Mouse (Mus musculus) MEL (cell line): ENCODE results near the gene Cmss1. TPM values are rescaled to one million over a fixed set of nuclear protein-coding genes. Genes with fewer than 3 reads are reported as not detected.

Source experiments
- DNase-seq: peaks from one replicate; pipeline ENCODE4 v3.0.0; 2011; ENCODE audit warnings: low read depth, low spot score
- H3K27ac ChIP-seq: 2 replicates; pipeline ENCODE4 v1.5.1; 2012; ENCODE audit warnings: low read depth, mild to moderate bottlenecking, control low read depth, low read length, moderate library complexity; ENCODE audit not compliant: control insufficient read depth
- H3K27me3 ChIP-seq, 2 experiments: fragments of 150-350 bp in 1 of 2; sonication (generic) in 1 of 2; 2 replicates each; pipeline ENCODE4 v1.6.1; 2012; ENCODE audit warnings: low read length in 2 of 2, mild to moderate bottlenecking in 2 of 2, improper control_type of control experiment in 1 of 2, moderate library complexity in 1 of 2; ENCODE audit not compliant: insufficient read depth in 2 of 2, control insufficient read depth in 1 of 2
- H3K36me3 ChIP-seq, 2 experiments: 2 replicates each; pipeline ENCODE4 v1.6.1; 2012 to 2014; ENCODE audit warnings: low read length in 2 of 2, improper control_type of control experiment in 1 of 2, inconsistent platforms in 1 of 2, mild to moderate bottlenecking in 1 of 2; ENCODE audit not compliant: insufficient read depth in 2 of 2, control insufficient read depth in 1 of 2
- H3K4me1 ChIP-seq, 2 experiments: fragments of 150-350 bp in 1 of 2; sonication (generic) in 1 of 2; 2 replicates each; pipeline ENCODE4 v1.6.1; 2012; ENCODE audit warnings: low read length in 2 of 2, improper control_type of control experiment in 1 of 2, mild to moderate bottlenecking in 1 of 2; ENCODE audit not compliant: insufficient read depth in 2 of 2, control insufficient read depth in 1 of 2
- H3K4me3 ChIP-seq, 2 experiments: fragments of 150-350 bp in 1 of 2; sonication (generic) in 1 of 2; 2 replicates each; pipeline ENCODE4 v1.5.1; 2012; ENCODE audit warnings: low read depth in 2 of 2, low read length in 2 of 2, mild to moderate bottlenecking in 2 of 2, moderate library complexity in 2 of 2, control low read depth in 1 of 2, improper control_type of control experiment in 1 of 2; ENCODE audit not compliant: control insufficient read depth in 1 of 2, insufficient read depth in 1 of 2
- H3K79me2 ChIP-seq: 2 replicates; pipeline ENCODE4 v1.6.1; 2012; ENCODE audit warnings: mild to moderate bottlenecking, low read length, moderate library complexity; ENCODE audit not compliant: control insufficient read depth, poor library complexity, insufficient read depth
- H3K9ac ChIP-seq: 2 replicates; pipeline ENCODE4 v1.6.1; 2012; ENCODE audit warnings: low read depth, mild to moderate bottlenecking, control low read depth, low read length, moderate library complexity; ENCODE audit not compliant: control insufficient read depth, poor library complexity, severe bottlenecking
- H3K9me3 ChIP-seq: fragments of 150-350 bp; sonication (generic); replicated peaks from 2 replicates; pipeline ENCODE4 v1.6.1; 2012; ENCODE audit warnings: mild to moderate bottlenecking, low read length, improper control_type of control experiment, moderate library complexity; ENCODE audit not compliant: insufficient read depth
- BHLHE40 ChIP-seq: IDR thresholded peaks from 2 replicates; pipeline ENCODE4 v1.6.1; 2012; ENCODE audit warnings: low read depth, mild to moderate bottlenecking, inconsistent platforms, low read length, improper control_type of control experiment, borderline replicate concordance
- CHD2 ChIP-seq: IDR thresholded peaks from 2 replicates; pipeline ENCODE4 v1.6.1; 2011; ENCODE audit warnings: low read length, improper control_type of control experiment
- CTCF ChIP-seq, 3 experiments: IDR thresholded peaks in 2 of 3; conservative IDR thresholded peaks in 1 of 3; 2 replicates each; pipeline ENCODE4 v1.5.1; 2011 to 2012; ENCODE audit warnings: low read length in 3 of 3, low read depth in 2 of 3, mild to moderate bottlenecking in 2 of 3, improper control_type of control experiment in 1 of 3, inconsistent platforms in 1 of 3, mixed read lengths in 1 of 3, moderate library complexity in 1 of 3; ENCODE audit not compliant: control insufficient read depth in 1 of 3, insufficient read depth in 1 of 3, poor library complexity in 1 of 3, severe bottlenecking in 1 of 3
- E2F4 ChIP-seq: IDR thresholded peaks from 2 replicates; pipeline ENCODE4 v1.6.1; 2011; ENCODE audit warnings: low read depth, low read length, improper control_type of control experiment, borderline replicate concordance
- ELF1 ChIP-seq: IDR thresholded peaks from 2 replicates; pipeline ENCODE4 v1.6.1; 2014; ENCODE audit warnings: low read depth, mild to moderate bottlenecking, inconsistent platforms, low read length, improper control_type of control experiment, moderate library complexity
- GABPA ChIP-seq: IDR thresholded peaks from 2 replicates; pipeline ENCODE4 v1.6.1; 2012; ENCODE audit warnings: low read depth, mild to moderate bottlenecking, inconsistent platforms, low read length, improper control_type of control experiment, moderate library complexity
- GATA1 ChIP-seq: IDR thresholded peaks from 2 replicates; pipeline ENCODE4 v1.6.1; 2011; ENCODE audit warnings: low read depth, low read length, improper control_type of control experiment
- HCFC1 ChIP-seq: IDR thresholded peaks from 2 replicates; pipeline ENCODE4 v1.6.1; 2012; ENCODE audit warnings: low read depth, mild to moderate bottlenecking, inconsistent platforms, low read length, improper control_type of control experiment, moderate library complexity
- JUND ChIP-seq: IDR thresholded peaks from 2 replicates; pipeline ENCODE4 v1.6.1; 2011; ENCODE audit warnings: low read depth, mild to moderate bottlenecking, improper control_type of control experiment, low read length
- KAT2A ChIP-seq: conservative IDR thresholded peaks from 2 replicates; pipeline ENCODE4 v1.6.1; 2012; ENCODE audit warnings: low read depth, low read length, improper control_type of control experiment, inconsistent platforms
- MAZ ChIP-seq: IDR thresholded peaks from 2 replicates; pipeline ENCODE4 v1.6.1; 2012; ENCODE audit warnings: low read depth, mild to moderate bottlenecking, inconsistent platforms, low read length, improper control_type of control experiment
- MXI1 ChIP-seq: IDR thresholded peaks from 2 replicates; pipeline ENCODE4 v1.6.1; 2011; ENCODE audit warnings: mild to moderate bottlenecking, low read depth, low read length, improper control_type of control experiment
- POLR2A ChIP-seq, 2 experiments: IDR thresholded peaks; 2 replicates each; pipeline ENCODE4 v1.6.1; 2011 to 2012; ENCODE audit warnings: low read length in 2 of 2, mild to moderate bottlenecking in 2 of 2, control low read depth in 1 of 2, improper control_type of control experiment in 1 of 2, low read depth in 1 of 2, moderate library complexity in 1 of 2; ENCODE audit not compliant: control insufficient read depth in 1 of 2, insufficient read depth in 1 of 2, poor library complexity in 1 of 2
- POLR2AphosphoS2 ChIP-seq: IDR thresholded peaks from 2 replicates; pipeline ENCODE4 v1.6.1; 2011; ENCODE audit warnings: low read length, improper control_type of control experiment
- POLR2AphosphoS5 ChIP-seq: IDR thresholded peaks from 2 replicates; pipeline ENCODE4 v1.6.1; 2012; ENCODE audit warnings: low read depth, borderline replicate concordance, mild to moderate bottlenecking, inconsistent platforms, low read length, moderate library complexity, mixed read lengths
- RCOR1 ChIP-seq: IDR thresholded peaks from 2 replicates; pipeline ENCODE4 v1.6.1; 2012; ENCODE audit warnings: low read depth, mild to moderate bottlenecking, inconsistent platforms, low read length, improper control_type of control experiment
- SIN3A ChIP-seq: IDR thresholded peaks from 2 replicates; pipeline ENCODE4 v1.6.1; 2012; ENCODE audit warnings: low read length, improper control_type of control experiment, inconsistent platforms
- SMC3 ChIP-seq: IDR thresholded peaks from 2 replicates; pipeline ENCODE4 v1.6.1; 2011; ENCODE audit warnings: low read depth, low read length, improper control_type of control experiment
- TAL1 ChIP-seq: IDR thresholded peaks from 2 replicates; pipeline ENCODE4 v1.6.1; 2012; ENCODE audit warnings: mild to moderate bottlenecking, inconsistent platforms, low read length, moderate library complexity, mixed read lengths
- TCF12 ChIP-seq: IDR thresholded peaks from 2 replicates; pipeline ENCODE4 v1.6.1; 2014; ENCODE audit warnings: low read depth, mild to moderate bottlenecking, inconsistent platforms, low read length, improper control_type of control experiment, moderate library complexity
- ZMIZ1 ChIP-seq: IDR thresholded peaks from 2 replicates; pipeline ENCODE4 v1.6.1; 2012; ENCODE audit warnings: low read depth, mild to moderate bottlenecking, inconsistent platforms, low read length, improper control_type of control experiment, moderate library complexity
- polyA plus RNA-seq, 2 experiments: library from polyadenylated mRNA; stranded (reverse) in 1 of 2; unstranded in 1 of 2; fragments of >175 nt in 1 of 2; fragments of >200 nt in 1 of 2; gene quantifications; 2 replicates each; pipeline versions ENCODE4 v1.2.1 to v1.2.4; 2012; ENCODE audit warnings: low replicate concordance in 2 of 2, low read depth in 1 of 2; ENCODE audit not compliant: insufficient read length in 2 of 2, insufficient read depth in 1 of 2, missing spikeins in 1 of 2
- total RNA-seq: library from RNA; depleted of rRNA; stranded (reverse); fragments of 300-350 nt; gene quantifications from 2 replicates; pipeline ENCODE4 v1.2.3, GENCODE M21; 2012

The Cmss1 gene
- total and polyA plus RNA-seq, 3 experiments: 80.9 to 94.7 TPM; not detected in 1

DNA sequence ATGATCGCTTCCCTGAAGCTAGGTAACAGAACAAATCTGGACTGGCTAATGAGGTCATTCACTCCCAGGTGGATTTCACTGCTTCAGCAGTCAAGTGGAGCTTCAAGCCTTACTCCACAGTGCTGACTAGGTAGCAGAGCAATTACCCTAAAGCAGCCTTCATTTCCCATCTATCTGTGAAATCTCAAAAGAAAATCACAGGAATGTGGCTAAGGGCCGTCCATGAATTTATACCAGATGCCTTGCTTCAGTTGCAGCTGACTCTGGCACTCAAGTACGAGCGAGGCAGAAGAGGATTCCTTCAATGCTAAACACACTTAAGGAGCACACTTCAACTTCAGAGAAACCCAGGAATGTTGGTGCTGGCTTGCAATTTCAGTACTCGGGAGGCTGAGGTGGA, 202.8 kb downstream of the Cmss1 start:
- no peaks in the 10 kb centered on the region for H3K9me3 ChIP-seq
- H3K4me3 ChIP-seq: no peak overlapping the region
- H3K27me3 ChIP-seq: no peaks in the 10 kb centered on the region
- no peak for DNase-seq
- no peak overlapping the region for H3K27ac ChIP-seq
- no peaks in the 10 kb centered on the region for H3K4me1 ChIP-seq
- no peak overlapping the region for H3K9ac ChIP-seq
- H3K79me2 ChIP-seq: no peaks in the 10 kb centered on the region
- TF ChIP-seq SMC3 (no peak), KAT2A (no peak), MXI1 (no peak), POLR2AphosphoS2 (no peak), E2F4 (no peak), RCOR1 (no peak), SIN3A (no peak), TCF12 (no peak), HCFC1 (no peak), CTCF (IDR thresholded peaks at IDR 0.05 in 2 of 3, conservative IDR thresholded peaks at IDR 0.05 in 1 of 3; ENCODE audit: control insufficient read depth in 1 of 3, insufficient read depth in 1 of 3, low read depth in 2 of 3, low read length in 3 of 3, poor library complexity in 1 of 3, severe bottlenecking in 1 of 3) (no peak), JUND (no peak), MAZ (no peak), POLR2A (IDR thresholded peaks at IDR 0.05; ENCODE audit: control insufficient read depth in 1 of 2, insufficient read depth in 1 of 2, low read depth in 1 of 2, low read length in 2 of 2, poor library complexity in 1 of 2) (no peak), GABPA (no peak), POLR2AphosphoS5 (no peak), GATA1 (no peak)
- no peaks in the 10 kb centered on the region for H3K36me3 ChIP-seq

- no peak overlapping the region for H3K27ac ChIP-seq
- H3K36me3 ChIP-seq: no peaks in the 10 kb centered on the region
- no peak overlapping the region for H3K9ac ChIP-seq
- no peak for DNase-seq
- TF ChIP-seq ELF1 (no peak), BHLHE40 (no peak), POLR2AphosphoS2 (no peak), TAL1 (no peak), CHD2 (no peak), E2F4 (no peak), MXI1 (no peak), ZMIZ1 (no peak)
- TF ChIP-seq, all 39 proteins: peak for 0
- Histone ChIP-seq H3K4me1 (no peaks in the 10 kb centered on the region), H3K79me2 (no peaks in the 10 kb centered on the region), H3K27me3 (no peaks in the 10 kb centered on the region), H3K4me3 (no peak overlapping the region), H3K9me3 (no peaks in the 10 kb centered on the region)
These were observed 203.8 kb downstream of the Cmss1 start for GRCm38 (mm10) chr16:57402910-57403309.
